ENCODE assay signal across 14 mouse cellular contexts in the genomic region with DNA sequence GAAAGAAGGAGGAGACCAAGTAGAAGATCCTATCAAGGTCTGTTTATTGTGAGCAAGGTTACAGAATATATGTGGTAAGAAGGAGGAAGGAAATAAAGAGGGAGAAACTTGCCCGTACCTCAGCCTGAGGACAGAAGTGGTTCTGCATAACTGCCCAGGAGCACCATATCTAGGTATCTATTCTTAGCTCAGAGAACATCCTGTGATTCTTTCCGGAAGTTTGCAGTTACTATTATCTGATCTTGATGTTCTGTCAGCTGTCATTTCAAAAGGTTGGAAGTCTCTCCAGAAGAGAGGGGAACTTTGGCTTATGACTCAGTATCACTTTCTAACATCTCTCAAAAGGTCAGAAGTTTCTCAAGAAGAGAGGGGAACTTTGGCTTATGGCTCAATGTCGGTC.
"Had no signal": no experiment of that assay in that cellular context is flagged by ENCODE, and none has a peak within 500 bp of the region (broad histone marks: within the 10 kb centered on the region; RNA-seq: fewer than 3 reads in every experiment).

No protein-coding gene starts in this region.

- ATAC-seq: midbrain, embryonic 13.5 days; midbrain, embryonic 16.5 days had no signal

- DNase-seq: kidney, adult 11 months; kidney, adult 8-10 months; kidney, postnatal 14 days; kidney, postnatal 4 days; layer of hippocampus, adult 9-11 months; liver, embryonic 13.5 days; lung, adult 2 months; lung, postnatal 14 days; spleen, adult 18-20 months; thymus, adult 2 months; thymus, postnatal 14 days; thymus, postnatal 4 days had no signal
